Mouse (Mus musculus) mature B cell (primary cell): ENCODE measurements at regions not wholly inside any gene's neighbourhood (a gene's known extent, or its start where the extent isn't known, plus 50 kb on each side); places are given as distances from the start of the nearest gene placed in this dataset.

Experiments used
- in situ Hi-C: fragments of 300-500 bp; cut with MboI; formaldehyde crosslinking; loops from 2 replicates; pipeline ENCODE4 v1.14.3; 2019

- in situ Hi-C loops = no loop called here
These were observed 89.9 kb upstream of the Krr1 start for GRCm38 (mm10) chr10:111882521-111882920.

DNA sequence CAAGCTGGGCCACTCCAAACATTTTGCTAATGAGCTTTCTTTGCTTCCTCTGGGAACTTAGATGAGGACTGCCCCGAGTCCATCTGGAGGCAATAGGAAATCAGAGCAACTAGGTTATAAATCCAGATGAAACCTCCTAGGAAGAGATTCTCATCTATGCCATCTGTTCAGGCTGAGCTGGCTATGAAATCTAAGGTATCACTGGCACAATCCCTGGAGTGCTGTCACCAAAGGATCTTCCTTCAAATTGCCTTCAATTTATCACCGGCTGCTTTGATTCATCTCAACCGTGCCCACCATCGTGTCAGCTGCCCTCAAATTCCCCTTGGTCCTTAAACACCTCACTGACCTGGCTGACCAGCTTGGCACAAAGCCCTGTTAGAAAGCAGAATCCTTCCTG, 87.8 kb upstream of the Krr1 start:
- in situ Hi-C loops = no loop called here

DNA sequence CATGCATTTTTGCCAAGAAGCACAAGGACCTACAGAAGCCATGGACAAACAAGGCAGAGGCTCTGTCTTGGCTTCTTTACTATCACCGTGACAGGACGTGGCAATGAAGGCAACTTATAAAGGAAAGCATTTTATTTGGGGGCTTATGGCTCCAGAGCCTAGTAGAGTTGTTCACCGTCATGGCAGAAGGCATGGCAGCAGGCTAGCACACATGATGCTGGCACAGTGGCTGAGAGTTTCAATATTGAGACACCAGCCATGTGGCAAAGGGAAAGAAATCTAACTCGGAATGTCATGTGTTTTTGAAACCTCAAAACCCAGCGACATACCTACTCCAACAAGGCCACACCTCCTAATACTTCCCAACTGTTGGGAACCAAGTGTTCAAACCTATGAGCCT, 83.4 kb upstream of the Krr1 start:
- in situ Hi-C loops = no loop called here

GRCm38 (mm10) chr10:111893489-111893888, 79.0 kb upstream of the Krr1 start:
- in situ Hi-C loops = no loop called here

GRCm38 (mm10) chr10:111893941-111894340, 78.5 kb upstream of the Krr1 start:
- in situ Hi-C loops = no loop called here

DNA sequence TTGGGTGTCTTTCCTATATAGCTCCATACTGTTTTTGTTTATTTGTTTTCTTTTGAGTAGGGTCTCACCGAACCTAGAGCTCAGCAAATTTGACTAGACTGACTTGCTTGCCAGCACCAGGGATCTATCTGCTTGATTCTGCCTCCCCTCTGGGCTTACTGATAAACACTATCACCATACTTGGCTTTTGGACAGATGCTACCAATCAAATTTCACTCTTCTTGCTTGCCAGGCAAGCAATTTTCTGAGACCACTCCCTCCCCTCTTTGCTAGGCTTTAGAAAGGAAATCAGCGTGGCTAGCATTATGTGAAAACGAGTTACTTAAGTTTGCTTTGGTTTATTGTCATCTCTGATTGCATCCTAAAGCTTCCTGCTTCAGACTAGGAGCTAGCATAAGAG, 75.1 kb upstream of the Krr1 start:
- in situ Hi-C loops = no loop called here

GRCm38 (mm10) chr10:111900723-111901716, 71.4 kb upstream of the Krr1 start:
- in situ Hi-C loops = no loop called here

GRCm38 (mm10) chr10:111903956-111904355, 68.5 kb upstream of the Krr1 start:
- in situ Hi-C loops = no loop called here

DNA sequence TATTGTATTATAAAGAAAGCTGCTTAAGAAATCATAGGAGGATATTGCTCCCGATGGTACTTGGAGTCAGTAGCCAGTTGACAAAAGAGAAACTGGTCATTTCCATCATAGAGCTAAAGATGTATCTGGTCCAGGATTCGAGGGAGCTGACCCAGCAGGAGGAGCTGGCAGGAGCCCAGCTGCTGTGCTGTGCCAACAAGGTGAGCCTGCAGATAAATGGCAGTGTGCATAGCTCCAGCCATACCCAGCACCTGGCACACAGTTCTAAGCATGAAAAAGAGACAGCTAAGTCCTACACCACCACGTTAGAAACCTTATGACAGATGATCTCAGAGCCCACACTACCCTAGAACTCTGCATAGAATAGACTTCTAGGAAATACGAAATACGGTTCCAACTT, 64.6 kb upstream of the Krr1 start:
- in situ Hi-C loops = no loop called here

DNA sequence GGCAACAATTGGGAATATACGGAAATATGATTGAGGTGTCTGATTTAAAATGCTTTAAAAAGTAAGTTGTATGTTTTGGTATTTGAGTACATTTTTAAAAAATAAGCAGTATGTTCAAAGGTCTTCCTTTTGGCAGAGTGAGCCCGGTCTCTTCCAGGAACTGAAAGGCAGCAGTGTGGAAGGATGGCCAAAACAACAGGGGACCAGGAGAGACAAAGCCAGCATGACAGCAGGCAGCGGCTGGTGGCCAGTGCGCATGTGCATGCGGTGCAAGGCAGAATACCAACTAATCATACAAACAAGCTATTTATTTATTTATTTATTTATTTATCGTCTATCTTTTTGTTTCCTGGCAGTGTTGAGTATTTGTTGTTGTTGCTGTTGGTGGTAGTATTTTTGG, 59.9 kb upstream of the Krr1 start:
- in situ Hi-C loops = no loop called here

DNA sequence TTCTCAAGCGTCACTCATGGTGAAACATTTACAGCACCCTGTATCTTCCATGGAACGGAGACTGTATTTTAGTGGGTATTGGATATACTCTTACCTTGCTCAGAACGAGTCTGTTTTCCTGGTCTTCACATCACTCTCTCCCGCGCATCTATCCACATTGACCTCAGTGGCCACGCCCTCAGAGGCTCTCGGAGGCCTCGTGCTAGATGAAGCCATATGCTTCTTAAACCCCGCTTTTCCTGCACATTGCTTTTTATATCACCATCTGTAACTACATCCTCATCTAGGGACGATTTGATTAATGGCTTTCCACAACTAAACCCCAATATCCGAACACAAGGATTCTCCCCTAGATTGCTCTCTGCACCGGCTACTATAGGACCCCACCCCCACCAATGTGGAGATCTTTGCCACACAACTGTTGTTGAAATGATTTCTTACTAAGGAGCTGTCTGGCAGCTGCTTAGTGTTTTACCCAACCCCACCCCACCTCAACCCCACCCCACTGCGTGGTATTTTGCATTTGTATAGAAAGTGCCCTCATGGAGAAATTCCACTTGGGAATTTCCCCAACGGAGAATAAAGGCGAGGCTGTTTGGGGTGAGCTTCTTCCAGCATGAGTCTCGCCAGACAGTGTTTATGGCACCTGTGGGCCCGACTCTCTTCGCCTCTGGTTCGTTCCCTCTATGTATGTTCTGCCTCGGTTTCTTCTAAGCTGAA, 59.2 kb upstream of the Krr1 start:
- in situ Hi-C loops = no loop called here

DNA sequence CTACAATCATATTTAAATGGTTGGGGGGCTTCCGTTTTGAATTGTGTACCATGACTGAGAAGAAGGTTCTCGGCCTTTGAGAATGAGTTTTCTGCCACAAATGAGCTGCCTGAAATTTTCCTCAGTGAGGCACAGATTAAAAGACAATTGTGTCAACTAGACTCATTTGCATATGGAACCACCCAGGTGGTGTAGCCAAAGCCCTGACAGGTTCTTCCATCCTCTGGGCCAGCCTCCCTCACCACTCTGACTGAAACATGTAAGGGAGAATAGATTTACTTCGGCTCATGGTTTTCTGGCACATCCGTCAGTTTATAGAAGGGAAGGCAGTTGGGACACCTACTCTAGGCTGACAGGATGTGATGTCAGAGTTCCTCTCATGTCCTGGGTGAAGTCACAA, 58.2 kb upstream of the Krr1 start:
- in situ Hi-C loops = no loop called here

- in situ Hi-C loops = no loop called here
These were observed 54.4 kb upstream of the Krr1 start for GRCm38 (mm10) chr10:111918071-111918507.

DNA sequence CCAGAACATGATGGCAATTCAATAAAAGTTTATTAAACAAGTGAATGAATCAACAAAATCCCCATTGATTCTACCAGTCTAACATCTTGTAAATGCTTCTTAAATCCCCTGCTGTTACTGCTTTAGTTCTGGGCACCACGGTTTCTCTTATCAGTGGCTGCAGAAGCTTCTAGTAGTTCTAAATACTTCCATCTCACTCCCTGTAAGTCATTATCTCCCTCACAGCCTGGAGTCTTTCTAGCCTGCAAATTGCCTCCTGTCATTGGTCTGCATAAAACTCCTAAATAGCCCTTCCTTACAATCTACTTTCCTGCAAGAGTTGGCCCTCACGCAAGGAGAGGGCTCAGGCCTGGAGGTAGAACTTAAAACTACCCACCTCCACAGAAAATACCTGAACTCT, 53.0 kb upstream of the Krr1 start:
- in situ Hi-C loops = no loop called here

DNA sequence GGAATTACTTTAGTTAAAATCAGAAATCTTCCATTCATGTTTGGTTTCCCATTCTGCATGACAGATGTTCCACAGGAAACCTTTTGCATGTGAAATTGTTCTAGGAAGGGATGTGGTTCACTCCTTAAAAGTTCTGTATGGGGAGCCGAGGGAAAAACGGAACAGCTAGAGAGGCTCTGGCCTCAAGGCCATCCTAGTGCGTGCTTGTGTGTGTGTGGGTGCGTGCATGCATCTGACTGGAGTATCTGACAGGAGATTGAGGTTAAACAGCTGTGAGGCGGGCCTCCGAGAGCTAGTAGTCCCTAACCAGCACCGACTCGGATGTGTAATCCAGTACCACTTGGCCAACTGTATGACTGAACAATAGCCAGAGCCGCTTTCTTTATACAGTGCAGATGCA, 51.0 kb upstream of the Krr1 start:
- in situ Hi-C loops = loop anchor here (10.0 kb wide), 1 partner anchor 417 kb away; the partner anchor contains the start of gene Phlda1
